Mouse (Mus musculus): ENCODE data around the gene Rbm34. TPM values are rescaled to one million over a fixed set of nuclear protein-coding genes. Genes with fewer than 3 reads are reported as not detected.
"Not testable (repeated sequence)": the region's sequence is repeated elsewhere in the genome, so short reads cannot be mapped to it uniquely, and the experiment has no call there.

Gene Rbm34
- polyA plus RNA-seq (2015; fragmentation: Nextera tagmentation; extraction: Ambion mirVana): 26.5 and 29.6 TPM in 2 replicates

DNA sequence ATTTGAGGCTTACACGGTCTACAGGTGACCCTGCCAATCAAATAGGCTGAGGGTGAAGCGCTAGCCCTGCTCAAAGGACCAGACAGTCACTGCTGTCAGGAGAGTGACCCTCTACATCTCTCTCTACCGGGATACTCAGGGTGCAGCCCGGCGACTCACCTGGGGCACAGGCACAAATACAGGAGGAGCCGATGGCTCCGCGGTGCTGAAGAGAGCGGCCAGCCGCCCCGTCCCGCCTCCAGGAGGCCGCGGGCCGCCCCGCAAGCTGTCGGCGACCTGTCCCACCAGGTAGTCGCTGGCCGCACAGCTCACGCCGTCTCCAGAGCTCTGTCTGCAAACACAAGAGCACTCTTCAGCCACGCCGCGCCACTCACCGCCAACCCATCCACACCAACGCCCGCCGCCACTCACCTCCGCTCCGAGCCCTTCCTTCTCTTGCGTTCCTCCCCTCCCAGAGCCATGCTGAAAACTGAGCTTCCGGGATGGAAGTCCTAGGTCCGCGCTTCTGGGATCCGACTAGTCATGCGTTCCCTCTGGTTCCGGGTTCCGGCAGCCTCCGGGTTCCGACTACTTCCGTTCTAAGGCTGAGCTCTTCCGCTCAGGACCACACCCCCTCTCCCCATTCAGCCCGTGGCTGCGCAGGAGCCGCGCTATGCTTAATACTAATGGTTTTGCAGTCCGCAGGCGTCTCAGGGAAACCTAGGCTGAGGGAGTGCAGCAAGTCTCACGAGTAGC lies at the start of gene Rbm34:
Rbm34 (minus strand) TSS at position 493 of the 735 bp plus-strand sequence.
- H3K4me1 ChIP-seq (replicated peaks): peaks cover 16% of the 10 kb centered on the region
- H3K27me3 ChIP-seq: no peaks in the 10 kb centered on the region
- H3K27ac ChIP-seq: peak within 1 kb of the TSS; percentile 83
- peak within 1 kb of the TSS; percentile 89 for H3K9ac ChIP-seq (replicated peaks)
- ATAC-seq: peak; percentile 98
- peak within 1 kb of the TSS; percentile 91 for H3K4me2 ChIP-seq (replicated peaks)
- H3K9me3 ChIP-seq: no peaks in the 10 kb centered on the region
- peak within 1 kb of the TSS; percentile 98 for H3K4me3 ChIP-seq (replicated peaks)
- peaks cover 35% of the 10 kb centered on the region for H3K36me3 ChIP-seq
- WGBS: under 1% methylated on average over 50 of the region's 50 CpGs

DNA sequence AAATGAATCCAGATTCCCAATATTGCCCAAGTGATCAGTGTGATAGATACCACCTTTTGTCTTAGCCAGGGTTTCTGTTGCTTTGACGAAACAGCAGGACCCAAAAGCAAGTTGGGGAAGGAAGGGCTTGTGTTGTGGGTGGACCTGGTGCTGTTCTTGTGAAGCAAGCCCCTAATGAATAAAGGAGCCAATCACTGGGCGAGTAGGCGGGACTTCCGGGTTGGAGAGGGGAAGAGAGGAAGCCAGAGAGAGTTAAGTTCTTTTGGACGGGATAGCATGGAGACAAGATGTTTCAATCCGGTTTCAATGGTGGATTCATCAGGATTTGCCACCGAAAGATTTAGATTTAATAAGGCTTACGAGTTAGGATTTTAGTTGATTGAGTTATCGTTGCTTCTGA lies 40.8 kb upstream of the Rbm34 start:
- Histone ChIP-seq H3K27me3 (no peaks in the 10 kb centered on the region), H3K4me2 (replicated peaks) (no peak overlapping the region), H3K4me3 (replicated peaks) (no peak overlapping the region), H3K27ac (no peak overlapping the region), H3K9me3 (no peaks in the 10 kb centered on the region), H3K9ac (replicated peaks) (no peak overlapping the region), H3K36me3 (no peaks in the 10 kb centered on the region), H3K4me1 (replicated peaks) (no peaks in the 10 kb centered on the region)
- ATAC-seq: no peak
- 54% methylated on average over 9 of the region's 9 CpGs for WGBS

DNA sequence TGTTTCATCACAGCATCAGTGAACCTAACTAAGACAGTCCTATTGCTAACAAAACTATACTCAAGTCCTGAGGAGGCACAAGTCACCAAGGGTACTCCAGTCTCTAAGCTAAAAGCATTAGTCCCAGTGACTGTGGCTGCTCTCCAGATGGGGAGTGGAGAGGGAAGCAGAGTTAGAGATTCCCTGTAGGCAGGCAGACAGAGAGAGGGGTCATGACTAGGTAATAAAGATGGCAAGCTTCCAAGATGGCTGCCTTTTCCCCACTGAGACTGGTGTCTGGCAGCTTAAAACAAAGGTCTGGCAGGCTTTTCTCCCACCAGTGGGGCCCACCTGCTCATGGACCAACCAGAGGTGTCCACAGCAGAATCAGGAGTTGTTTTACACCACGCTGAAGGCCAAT lies 23.6 kb upstream of the Rbm34 start:
- Histone ChIP-seq H3K9me3 (no peaks in the 10 kb centered on the region; the same call in 1 of the 2 replicates), H3K27ac (no peak overlapping the region), H3K4me2 (replicated peaks) (no peak overlapping the region), H3K4me1 (replicated peaks) (peaks cover 3% of the 10 kb centered on the region; the same call in 1 of the 2 replicates), H3K27me3 (0 out of 2 replicates have a peak, but pooled peaks cover 3% of the 10 kb centered on the region), H3K4me3 (replicated peaks) (no peak overlapping the region), H3K9ac (replicated peaks) (no peak overlapping the region), H3K36me3 (no peaks in the 10 kb centered on the region)
- 73% methylated on average over 1 of the region's 1 CpGs for WGBS
- ATAC-seq: 0 out of 2 replicates have a peak, but pooled peaks have one; percentile 30

DNA sequence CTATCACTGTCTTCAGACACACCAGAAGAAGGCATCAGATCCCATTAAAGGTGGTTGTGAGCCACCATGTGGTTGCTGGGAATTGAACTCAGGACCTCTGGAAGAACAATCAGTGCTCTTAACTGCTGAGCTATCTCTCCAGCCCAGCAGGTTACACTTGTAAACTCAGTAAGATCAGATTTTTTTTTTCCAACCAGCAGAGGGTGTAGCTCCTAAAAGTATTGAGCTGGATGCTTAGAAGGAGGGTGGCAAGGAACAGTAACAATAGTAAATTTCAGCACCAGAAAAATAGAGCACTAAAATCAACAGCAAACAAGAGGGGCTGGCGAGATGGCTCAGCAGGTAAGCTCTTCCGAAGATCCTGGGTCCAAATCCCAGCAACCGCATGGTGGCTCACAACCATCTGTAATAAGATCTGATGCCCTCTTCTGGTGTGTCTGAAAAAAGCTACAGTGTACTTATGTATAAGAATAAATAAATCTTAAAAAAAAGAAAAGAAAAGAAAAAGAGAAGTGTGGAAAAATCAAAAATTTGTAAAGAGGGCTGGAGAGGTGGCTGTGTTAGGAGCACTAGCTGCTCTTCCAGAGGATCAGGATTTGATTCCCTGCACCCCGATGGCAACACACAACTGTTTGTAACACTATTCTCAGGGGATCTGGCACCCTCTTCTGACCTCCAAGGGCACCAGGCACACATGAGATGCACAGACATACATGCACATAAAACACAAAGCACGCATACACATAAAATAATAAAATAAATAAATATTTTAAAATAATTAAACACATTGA lies 18.7 kb upstream of the Rbm34 start:
- WGBS: 82% methylated on average over 5 of the region's 5 CpGs
- no peak overlapping the region for H3K4me2 ChIP-seq (replicated peaks)
- 0 out of 2 replicates have a peak, but pooled peaks cover 1% of the 10 kb centered on the region for H3K4me1 ChIP-seq (replicated peaks)
- ATAC-seq: no peak
- no peaks in the 10 kb centered on the region for H3K27me3 ChIP-seq
- H3K36me3 ChIP-seq: no peaks in the 10 kb centered on the region
- H3K4me3 ChIP-seq (replicated peaks): no peak overlapping the region
- H3K9me3 ChIP-seq: no peaks in the 10 kb centered on the region; the same call in 1 of the 2 replicates
- H3K9ac ChIP-seq (replicated peaks): no peak overlapping the region
- H3K27ac ChIP-seq: no peak overlapping the region

DNA sequence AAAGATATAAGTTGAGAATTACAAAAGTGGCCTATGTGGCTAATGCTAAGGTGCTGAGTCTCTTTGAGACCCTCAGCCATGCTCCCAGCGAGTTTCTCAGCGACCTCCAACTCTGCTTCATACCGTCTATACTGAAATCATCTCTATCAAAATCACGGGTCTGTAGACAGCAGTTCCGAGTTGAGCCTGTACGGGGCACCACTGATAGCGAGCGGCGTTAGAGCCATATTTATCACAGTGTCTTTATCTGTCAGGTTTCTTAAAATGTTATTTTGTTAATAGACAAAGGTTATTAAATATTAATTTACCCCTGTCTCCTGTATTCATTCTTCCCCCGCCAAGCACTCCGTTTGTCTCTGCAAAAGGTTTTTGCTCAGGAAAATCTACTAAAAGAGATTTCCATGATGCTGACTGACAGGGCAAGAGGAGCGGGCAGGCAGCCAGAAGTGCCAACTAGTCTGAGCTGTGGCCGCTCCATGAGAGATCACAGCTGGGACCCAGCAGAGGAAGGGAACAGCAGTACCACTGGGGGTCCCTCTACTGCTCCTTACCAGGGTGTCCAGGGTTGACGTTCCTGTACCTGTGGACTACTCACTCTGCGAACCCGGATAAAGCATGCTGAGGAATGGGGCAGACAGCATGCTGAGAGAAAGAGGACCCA lies 17.6 kb upstream of the Rbm34 start:
- Histone ChIP-seq H3K4me2 (replicated peaks) (no peak overlapping the region), H3K9ac (replicated peaks) (no peak overlapping the region), H3K9me3 (no peaks in the 10 kb centered on the region; the same call in 1 of the 2 replicates), H3K4me3 (replicated peaks) (no peak overlapping the region), H3K27me3 (0 out of 2 replicates have a peak, but pooled peaks cover 3% of the 10 kb centered on the region), H3K36me3 (no peaks in the 10 kb centered on the region), H3K27ac (no peak overlapping the region), H3K4me1 (replicated peaks) (no peaks in the 10 kb centered on the region)
- ATAC-seq: no peak
- 61% methylated on average over 16 of the region's 16 CpGs for WGBS

DNA sequence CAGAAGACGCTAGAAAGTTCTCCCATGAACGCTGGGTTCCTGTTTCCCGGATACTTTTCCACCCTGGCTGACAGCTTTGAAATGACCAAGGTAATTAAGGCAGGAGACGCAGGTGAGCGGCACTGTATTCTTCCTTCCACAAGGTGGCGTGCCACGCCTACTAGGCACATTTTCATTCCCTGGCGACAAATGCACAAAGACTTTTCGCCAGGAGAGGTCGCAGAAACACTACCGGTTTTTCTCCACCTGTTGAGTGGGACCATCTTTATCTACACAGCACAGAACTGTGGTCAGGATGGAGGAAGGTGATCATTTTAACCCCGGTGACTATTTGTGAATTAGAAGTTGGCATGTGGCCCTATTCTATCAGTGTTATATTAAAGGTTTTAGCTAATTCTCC lies 15.6 kb upstream of the Rbm34 start:
- Histone ChIP-seq H3K27me3 (0 out of 2 replicates have a peak, but pooled peaks cover 3% of the 10 kb centered on the region), H3K4me1 (replicated peaks) (no peaks in the 10 kb centered on the region), H3K9ac (replicated peaks) (no peak overlapping the region), H3K36me3 (no peaks in the 10 kb centered on the region), H3K27ac (no peak overlapping the region), H3K4me3 (replicated peaks) (no peak overlapping the region), H3K4me2 (replicated peaks) (no peak overlapping the region), H3K9me3 (no peaks in the 10 kb centered on the region; the same call in 1 of the 2 replicates)
- WGBS: 4% methylated on average over 12 of the region's 12 CpGs
- ATAC-seq: peak; percentile 58; the same call in 1 of the 2 replicates

DNA sequence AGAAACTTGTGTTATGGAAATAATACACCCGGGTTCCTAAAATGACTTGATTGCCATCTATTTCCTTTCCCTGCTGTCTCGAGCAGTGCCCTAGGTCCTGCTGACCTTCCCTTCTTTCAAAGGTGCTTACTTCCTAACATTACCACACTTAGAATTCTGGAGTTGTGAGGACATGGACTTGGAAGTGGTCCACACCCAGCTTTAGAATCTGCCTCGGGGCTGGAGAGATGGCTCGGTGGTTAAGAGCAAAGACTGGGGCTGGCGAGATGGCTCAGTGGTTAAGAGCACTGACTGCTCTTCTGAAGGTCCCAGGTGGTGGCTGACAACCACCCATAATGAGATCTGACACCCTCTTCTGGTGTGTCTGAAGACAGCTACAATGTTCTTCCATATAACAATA lies 9.2 kb upstream of the Rbm34 start:
- no peak overlapping the region for H3K9ac ChIP-seq (replicated peaks)
- 0 out of 2 replicates have a peak, but pooled peaks cover 4% of the 10 kb centered on the region for H3K4me1 ChIP-seq (replicated peaks)
- WGBS: 78% methylated on average over 5 of the region's 5 CpGs
- ATAC-seq: no peak
- H3K4me2 ChIP-seq (replicated peaks): no peak overlapping the region
- H3K36me3 ChIP-seq: no peaks in the 10 kb centered on the region
- peaks cover 33% of the 10 kb centered on the region for H3K27me3 ChIP-seq
- no peaks in the 10 kb centered on the region for H3K9me3 ChIP-seq
- no peak overlapping the region for H3K27ac ChIP-seq
- no peak overlapping the region for H3K4me3 ChIP-seq (replicated peaks)

DNA sequence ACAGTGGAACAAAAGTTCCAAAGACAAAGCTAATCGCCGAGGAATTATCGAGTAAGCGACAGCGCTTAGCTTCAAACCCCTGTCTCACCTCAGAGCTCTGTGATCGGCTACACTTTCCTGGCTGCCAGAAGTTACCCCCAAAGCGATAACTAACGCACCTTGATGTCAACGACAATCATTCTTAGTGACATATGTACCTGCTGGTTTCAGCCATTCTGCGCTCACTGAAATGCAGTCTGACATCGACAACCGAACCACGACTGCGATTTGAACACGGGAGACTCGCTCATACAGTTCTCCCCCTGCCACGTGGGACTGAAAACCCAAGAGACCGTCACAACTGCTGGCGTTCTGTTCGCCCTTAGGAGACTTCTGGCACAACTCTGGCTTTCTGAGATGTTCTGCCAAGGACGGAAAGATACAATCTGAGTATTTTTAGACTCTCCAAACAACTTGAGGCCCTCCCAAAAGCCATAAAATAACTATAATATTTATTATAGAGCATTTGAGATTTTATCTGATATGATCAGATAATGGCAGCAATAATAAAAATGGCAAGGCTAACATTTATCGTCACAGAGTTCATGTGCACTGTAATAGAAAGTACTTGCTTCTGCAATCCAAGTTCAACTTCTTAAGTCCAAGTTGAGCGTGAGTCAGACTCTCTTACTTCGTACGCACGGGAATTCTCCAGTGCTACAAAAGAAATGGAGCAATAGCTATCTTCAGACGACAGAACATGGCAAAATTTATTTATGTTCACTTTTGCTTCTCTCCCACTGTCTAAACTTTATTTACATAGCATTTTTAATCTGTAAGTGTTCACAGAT lies 8.4 kb upstream of the Rbm34 start:
- H3K4me2 ChIP-seq (replicated peaks): peak overlapping the region; percentile 28
- WGBS: 25% methylated on average over 27 of the region's 27 CpGs
- no peaks in the 10 kb centered on the region for H3K36me3 ChIP-seq
- peak overlapping the region; percentile 11 for H3K4me3 ChIP-seq (replicated peaks)
- H3K9ac ChIP-seq (replicated peaks): no peak overlapping the region
- peaks cover 30% of the 10 kb centered on the region for H3K27me3 ChIP-seq
- ATAC-seq: no peak
- no peak overlapping the region for H3K27ac ChIP-seq
- no peaks in the 10 kb centered on the region for H3K9me3 ChIP-seq
- H3K4me1 ChIP-seq (replicated peaks): 0 out of 2 replicates have a peak, but pooled peaks cover 4% of the 10 kb centered on the region

DNA sequence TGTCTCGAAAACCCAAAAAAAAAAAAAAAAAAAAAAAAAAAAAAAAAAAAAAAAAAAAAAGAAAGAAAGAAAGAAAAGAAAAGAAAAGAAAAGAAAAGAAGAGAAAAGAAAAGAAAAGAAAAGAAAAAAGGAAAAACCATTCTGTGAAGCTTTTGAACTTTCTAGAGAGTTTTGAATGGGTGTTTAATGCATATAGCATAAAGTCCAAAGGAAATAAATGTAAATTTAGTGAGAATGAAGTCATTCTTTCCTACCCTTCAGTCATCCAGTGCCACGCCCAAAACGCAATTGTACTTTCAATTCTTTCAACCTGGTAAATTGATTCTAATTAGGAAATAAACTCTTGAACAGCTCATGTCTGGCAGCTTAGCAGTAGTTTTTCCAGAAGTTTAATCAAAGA lies 7.7 kb upstream of the Rbm34 start:
- H3K4me2 ChIP-seq (replicated peaks): not testable (repeated sequence)
- WGBS: 49% methylated on average over 2 of the region's 3 CpGs

DNA sequence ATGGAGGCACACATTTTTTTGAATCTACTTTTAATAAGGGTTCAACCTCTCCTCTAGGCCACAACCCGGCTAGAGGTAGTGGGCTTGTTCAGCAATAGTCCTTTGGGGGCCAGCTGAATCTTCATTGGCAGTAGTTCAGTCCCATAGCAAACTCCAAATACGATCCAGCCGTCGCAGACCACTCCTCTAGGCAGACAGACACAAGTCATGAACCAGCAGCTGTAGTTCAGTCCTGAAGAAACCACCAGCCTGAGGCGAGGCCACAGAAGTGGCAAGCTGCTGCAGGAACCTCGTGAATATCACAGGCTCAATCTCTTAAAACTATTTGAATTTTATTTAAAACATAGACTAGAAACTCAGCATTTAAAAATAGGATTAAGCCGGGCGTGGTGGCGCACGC lies 7.2 kb upstream of the Rbm34 start:
- Histone ChIP-seq H3K4me1 (replicated peaks) (0 out of 2 replicates have a peak, but pooled peaks cover 4% of the 10 kb centered on the region), H3K27me3 (peaks cover 30% of the 10 kb centered on the region), H3K36me3 (no peaks in the 10 kb centered on the region), H3K9me3 (no peaks in the 10 kb centered on the region), H3K4me2 (replicated peaks) (no peak overlapping the region), H3K9ac (replicated peaks) (no peak overlapping the region), H3K27ac (no peak overlapping the region), H3K4me3 (replicated peaks) (no peak overlapping the region)
- no peak for ATAC-seq
- WGBS: 79% methylated on average over 10 of the region's 10 CpGs

More for the DNA sequence above, 7.7 kb upstream of the Rbm34 start:
- H3K4me1 ChIP-seq (replicated peaks); H3K9me3 ChIP-seq; H3K27ac ChIP-seq; H3K36me3 ChIP-seq; H3K4me3 ChIP-seq (replicated peaks); ATAC-seq; H3K9ac ChIP-seq (replicated peaks): not testable (repeated sequence)
- peaks cover 30% of the 10 kb centered on the region for H3K27me3 ChIP-seq

Data from midbrain, embryonic 13.5 days (tissue).